Comparison of ENCODE assay signal across 15 mouse cellular contexts in the genomic region with DNA sequence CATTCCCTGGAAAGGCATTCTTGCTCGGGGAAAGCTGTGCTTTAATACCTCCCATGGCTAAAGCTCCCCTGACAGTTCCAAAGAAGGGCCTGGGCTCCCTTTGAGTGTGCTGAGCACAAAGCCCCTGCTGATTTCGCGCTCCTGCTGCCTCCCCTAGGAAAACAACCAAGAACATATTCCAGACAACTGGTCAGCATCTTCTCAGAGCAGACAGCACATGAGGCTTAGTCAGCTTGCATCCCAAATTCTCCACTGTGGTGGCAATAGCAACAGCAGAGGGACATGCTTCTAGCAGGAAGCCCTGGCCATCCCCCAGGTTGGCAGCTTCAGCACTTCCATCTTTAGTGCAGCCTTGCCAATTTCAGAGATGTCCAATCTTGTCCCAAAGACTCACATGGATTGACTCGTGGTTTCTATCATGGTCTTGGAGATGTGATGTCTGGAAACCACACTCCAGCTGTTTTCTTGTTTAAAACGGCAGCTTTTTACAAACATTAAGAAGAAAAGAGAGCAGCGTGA.
A peak's percentile ranks its signal among the peaks of the same experiment; 100 is the strongest.
DNase-seq lines count a peak whose midpoint lies in the region; ATAC-seq lines count a peak whose summit lies in the region.
"Had no signal": no experiment of that assay in that cellular context is flagged by ENCODE, and none has a peak within 500 bp of the region (broad histone marks: within the 10 kb centered on the region; RNA-seq: fewer than 3 reads in every experiment).

No protein-coding gene starts in this region.

- H3K36me3 ChIP-seq in liver, embryonic 12.5 days = no peaks in the 10 kb centered on the region
- H3K36me3 ChIP-seq: limb, embryonic 13.5 days had no signal

- no peaks in the 10 kb centered on the region for H3K4me1 ChIP-seq in liver, embryonic 12.5 days

- ATAC-seq in liver, embryonic 12.5 days = no peak
- ATAC-seq: activated CD4-positive, CD25-positive, alpha-beta regulatory T cell, adult 4 months had no signal

- no peak overlapping the region for H3K4me2 ChIP-seq in liver, embryonic 12.5 days
- H3K4me2 ChIP-seq: limb, embryonic 13.5 days; lung, embryonic 14.5 days had no signal

- no peak overlapping the region for H3K4me3 ChIP-seq in liver, embryonic 12.5 days
- H3K4me3 ChIP-seq: limb, embryonic 13.5 days had no signal

- no peaks in the 10 kb centered on the region for H3K27me3 ChIP-seq in liver, embryonic 12.5 days (replicated peaks)
- H3K27me3 ChIP-seq: CH12.LX; limb, embryonic 13.5 days had no signal

- H3K9me3 ChIP-seq in liver, embryonic 12.5 days (replicated peaks) = no peaks in the 10 kb centered on the region
- H3K9me3 ChIP-seq: limb, embryonic 13.5 days had no signal

- H3K9ac ChIP-seq in liver, embryonic 12.5 days = no peak overlapping the region
- H3K9ac ChIP-seq: limb, embryonic 13.5 days; lung, embryonic 14.5 days had no signal

- H3K27ac ChIP-seq in liver, embryonic 12.5 days = no peak overlapping the region
- H3K27ac ChIP-seq: limb, embryonic 13.5 days had no signal

- intact Hi-C loops in heart, postnatal 14 days (cut with DNase I) = no loop called here

- WGBS in liver, embryonic 12.5 days (ENCODE audit: insufficient replicate concordance) = 52% methylated on average over 6 of the region's 6 CpGs

- peak; percentile 17 to 37 for DNase-seq in heart, adult 18-20 months
- no peak for DNase-seq in heart, postnatal 14 days
- peak; percentile 70 for DNase-seq in brain, adult 2 months (ENCODE audit: low read depth, low spot score)
- DNase-seq in frontal cortex, postnatal 10 days (ENCODE audit: low spot score in 2 of 2) = peak; percentile 10 to 44
- DNase-seq in right cerebral cortex, adult 2 months (ENCODE audit: low spot score in 2 of 2) = peak; percentile 7 to 23
- DNase-seq in adrenal gland, postnatal 10 days = no peak
- DNase-seq: cerebellum, adult 11 months; embryo, embryonic 11 days; gastrocnemius, postnatal 10 days; lung, embryonic 14.5 days; thymus, postnatal 25 days had no signal

Comparison
In these comparisons a context has a peak if more than half of its experiments do, and no peak if none do; other contexts are left out.
1. DNase-seq: peak in heart, adult 18-20 months (2 of 2), brain, adult 2 months (single experiment), frontal cortex, postnatal 10 days (2 of 2) and right cerebral cortex, adult 2 months (2 of 2); none in heart, postnatal 14 days (0 of 2) and adrenal gland, postnatal 10 days (single experiment).